Mouse (Mus musculus): ENCODE measurements at regions not wholly inside any gene's neighbourhood (a gene's known extent, or its start where the extent isn't known, plus 50 kb on each side); places are given as distances from the start of the nearest gene placed in this dataset.
"Not testable (repeated sequence)": the region's sequence is repeated elsewhere in the genome, so short reads cannot be mapped to it uniquely, and the experiment has no call there.

DNA sequence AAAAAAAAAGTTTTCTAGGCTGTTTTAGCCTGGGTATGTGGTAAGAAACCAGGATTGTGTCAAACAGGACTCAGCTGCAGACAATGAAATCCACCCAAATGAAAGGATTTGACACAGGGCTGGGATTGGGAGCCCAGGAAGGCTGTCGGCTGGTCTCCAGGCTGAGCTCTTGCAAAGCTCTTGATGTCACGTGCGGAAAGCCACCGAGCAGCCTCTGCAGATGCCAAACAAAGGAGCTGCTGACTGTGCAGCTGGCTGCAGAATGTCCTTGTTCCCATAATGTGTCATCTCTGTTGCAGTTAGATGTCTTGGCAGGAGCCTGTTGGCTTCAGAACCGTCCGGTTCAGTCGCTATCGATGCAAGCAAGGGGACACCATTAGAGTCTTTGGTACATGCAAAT is 56.1 kb downstream of the Bbs10 start:
- no peak for DNase-seq

DNA sequence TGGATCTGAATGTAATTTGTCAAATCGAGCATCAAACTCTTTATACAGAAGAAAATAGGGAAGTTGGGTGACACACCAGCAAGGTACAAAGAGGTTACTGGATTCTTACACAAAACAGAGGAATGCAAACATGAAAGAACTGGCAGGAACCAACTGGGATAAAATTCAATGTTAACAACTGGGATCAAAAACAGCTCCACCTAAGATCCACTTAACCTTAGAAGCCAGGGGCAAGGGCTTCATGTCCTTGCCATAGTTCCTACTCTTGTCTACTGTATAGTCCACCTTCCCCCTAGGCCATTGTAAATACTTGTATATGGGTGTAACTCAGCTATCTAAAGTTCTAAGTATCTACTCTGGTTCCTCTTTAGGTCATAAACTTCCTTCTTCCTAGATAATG is 59.9 kb downstream of the Bbs10 start:
- DNase-seq: not testable (repeated sequence)

- DNase-seq: no peak
Observed at GRCm38 (mm10) chr10:111361749-111362435, 63.4 kb downstream of the Bbs10 start.

DNA sequence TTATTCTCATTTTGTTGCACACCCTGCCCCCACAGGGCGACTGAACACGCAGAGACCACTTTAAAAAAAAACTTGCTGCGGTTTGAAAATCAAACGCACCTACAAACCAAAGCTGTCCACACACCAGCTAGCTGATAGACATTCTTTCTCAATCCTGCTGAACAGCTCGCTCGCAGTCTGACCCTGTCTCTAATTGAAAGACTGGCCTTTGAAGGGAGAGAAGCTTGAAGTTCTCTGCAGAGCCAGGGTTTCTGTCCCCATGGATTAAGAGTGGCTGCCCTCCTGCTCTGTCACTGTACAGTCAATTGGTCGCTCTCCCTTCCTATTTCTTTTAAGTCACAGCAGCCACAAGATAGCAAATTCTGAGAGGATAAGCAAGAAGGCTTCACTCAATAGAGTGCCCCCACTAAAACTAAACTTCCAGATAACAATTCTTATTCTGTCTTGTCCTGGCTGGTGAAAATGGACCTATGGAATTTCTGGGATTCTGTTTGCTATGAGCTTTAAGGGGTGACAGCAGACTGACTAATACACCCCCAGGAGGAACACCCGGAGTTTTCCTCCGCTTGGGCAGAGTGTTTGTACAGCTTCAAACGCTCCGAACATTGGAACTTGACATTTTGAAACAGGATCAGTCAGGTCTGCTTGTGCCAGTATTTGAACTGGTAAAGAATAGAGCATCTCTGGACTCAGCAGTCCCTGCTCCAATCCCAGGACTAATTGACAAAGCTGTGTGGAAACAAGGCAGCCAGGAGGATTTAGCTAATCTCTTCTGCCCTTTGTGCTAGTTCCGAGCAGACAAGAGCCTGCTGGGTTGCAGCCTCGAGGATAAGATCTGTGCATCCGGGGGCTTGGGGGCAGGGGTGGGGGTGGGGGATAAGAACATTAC is 65.5 kb downstream of the Bbs10 start:
- no peak for DNase-seq

DNA sequence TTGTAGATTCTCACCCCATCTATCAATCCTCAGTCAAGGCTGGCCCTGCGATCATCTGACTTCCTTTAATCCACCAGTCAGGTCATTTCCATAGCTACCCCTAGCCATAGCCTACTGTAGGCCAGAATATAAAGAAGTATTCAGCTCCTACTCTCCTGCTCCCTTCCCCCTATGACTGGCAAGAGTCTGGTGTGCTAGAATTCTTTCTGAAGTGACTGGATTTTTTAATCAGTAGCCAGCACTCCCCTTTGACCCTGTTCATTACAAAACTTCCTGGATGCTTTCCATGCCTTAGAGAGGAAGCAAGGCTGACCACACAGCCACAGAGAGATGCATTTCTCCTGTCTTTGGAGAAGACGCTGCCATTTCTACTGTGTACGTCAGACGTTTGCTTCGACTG is 66.5 kb downstream of the Bbs10 start:
- DNase-seq: no peak

DNA sequence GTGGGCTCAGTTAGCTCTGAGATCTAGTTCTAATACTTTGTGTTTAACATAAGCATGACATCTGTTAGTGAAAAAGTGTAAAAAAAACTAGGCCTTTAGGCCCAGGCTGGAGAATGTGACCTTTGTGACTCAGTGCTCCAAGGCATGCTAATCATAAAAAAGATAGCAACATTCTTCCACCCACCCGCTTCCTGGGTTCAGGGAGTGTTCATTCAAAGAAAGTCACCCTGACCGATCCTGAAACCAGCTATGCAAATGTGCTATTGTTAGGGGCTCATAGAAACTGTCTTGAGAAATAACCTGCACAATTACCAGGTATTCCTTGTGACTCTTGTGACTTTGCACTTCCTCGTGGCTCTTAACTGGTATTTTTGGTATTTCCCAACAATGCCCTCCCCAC is 70.6 kb downstream of the Bbs10 start:
- not testable (repeated sequence) for DNase-seq

DNA sequence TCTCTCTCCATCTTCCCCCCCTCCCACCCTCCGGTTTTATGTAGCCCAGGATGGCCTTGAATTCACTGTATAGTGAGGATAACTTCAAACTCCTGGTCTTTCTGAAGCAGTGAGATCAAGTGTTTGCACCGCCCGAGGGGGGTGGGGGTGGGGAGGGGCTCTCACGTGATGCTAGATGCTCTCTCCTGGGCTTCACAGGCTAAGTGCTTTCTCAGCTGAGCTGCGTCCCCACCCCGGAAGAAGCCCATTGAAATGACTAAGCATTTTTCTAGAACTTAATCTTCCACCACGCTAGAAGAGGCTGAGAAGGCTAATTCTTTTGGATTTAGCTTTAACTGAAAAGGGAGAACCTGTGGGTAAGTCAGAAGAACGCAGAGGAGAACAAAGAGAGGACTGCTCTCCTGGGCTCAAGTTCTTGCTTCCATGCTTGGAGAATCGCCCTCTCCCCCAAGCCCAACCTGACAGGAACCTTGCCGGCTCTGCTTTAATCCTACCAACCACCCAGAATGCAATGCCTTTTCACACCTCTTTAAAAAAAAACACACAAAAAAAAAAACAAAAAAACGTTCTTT is 79.7 kb downstream of the Bbs10 start:
- DNase-seq: no peak

DNA sequence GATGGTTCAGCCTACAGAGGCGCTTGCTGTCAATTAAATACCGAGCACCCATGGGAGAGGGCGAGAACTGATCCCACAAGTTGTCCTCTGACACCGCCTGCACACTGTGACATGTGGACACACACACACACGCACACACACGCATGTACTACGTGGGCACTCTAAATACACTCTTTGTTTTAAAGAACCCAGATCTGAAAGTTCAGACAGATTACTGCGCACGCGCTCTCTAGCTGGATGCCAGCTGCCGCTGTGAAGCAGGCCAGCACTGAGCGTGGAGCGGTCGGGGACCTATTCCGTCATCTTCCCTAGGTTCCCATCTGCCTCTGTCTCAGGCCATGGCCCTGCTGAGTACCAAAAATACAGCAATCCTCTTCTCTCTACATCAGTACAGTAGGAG is 83.2 kb downstream of the Bbs10 start:
- DNase-seq: peak; percentile 23

DNA sequence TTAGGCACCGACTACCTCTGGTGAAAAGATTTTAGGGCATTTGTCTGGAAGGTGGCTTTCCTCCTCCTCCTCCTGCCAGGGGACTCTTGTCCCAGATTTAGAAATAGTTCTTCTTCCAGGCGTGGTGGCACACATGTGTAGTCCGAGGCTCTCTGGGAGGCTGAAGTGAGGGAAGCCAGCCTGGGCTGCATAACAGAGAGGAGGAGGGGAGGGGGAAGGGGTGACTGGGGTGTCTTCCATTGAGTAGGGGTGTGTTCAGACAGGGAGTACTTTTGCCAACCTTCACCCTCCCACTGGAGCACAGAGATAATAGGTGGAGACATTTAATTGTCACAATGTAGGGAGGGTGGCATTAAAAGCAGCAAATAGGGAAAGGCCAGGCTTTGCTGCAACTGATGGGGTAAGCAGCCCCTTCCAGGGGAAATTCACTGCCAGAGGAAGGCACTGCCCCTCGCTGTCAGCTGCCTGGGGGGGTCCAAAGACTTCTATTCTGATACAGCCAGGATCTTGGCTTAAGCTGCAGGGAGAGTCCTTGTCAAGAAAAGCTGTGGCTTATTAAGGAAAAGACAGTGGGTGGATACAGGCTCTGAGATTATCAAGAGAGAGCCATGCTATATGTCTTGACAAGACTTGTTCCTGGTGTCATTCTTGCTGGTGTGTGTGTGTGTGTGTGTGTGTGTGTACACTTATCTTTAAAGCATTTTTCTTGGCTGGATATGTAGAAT is 83.9 kb downstream of the Bbs10 start:
- DNase-seq: no peak

DNA sequence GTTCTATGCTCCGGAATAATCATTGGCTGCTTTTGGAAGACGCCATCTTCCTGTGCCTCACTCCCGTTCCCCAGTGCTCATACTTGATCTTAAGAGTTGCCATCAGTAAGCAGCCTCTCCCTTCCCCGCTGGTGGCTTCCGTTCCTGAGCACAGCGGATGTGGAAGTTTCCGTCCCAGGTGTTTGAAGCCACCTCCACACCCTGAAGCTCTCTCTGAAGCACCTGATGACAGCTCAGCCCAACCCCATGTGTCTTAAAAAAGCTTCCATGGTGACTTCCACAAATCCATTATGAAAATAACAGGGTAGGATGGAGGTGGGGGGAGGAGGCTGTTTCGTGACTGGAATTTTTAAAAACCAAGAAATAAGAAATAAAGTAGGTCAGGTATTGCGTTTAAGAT is 87.1 kb downstream of the Bbs10 start:
- no peak for DNase-seq

- no peak for DNase-seq
Observed at GRCm38 (mm10) chr10:111387869-111388538, 85.0 kb upstream of the Nap1l1 start.

- no peak for DNase-seq
Observed at GRCm38 (mm10) chr10:111388545-111389320, 84.3 kb upstream of the Nap1l1 start.

GRCm38 (mm10) chr10:111389890-111390289 is 83.1 kb upstream of the Nap1l1 start:
- DNase-seq: no peak

DNA sequence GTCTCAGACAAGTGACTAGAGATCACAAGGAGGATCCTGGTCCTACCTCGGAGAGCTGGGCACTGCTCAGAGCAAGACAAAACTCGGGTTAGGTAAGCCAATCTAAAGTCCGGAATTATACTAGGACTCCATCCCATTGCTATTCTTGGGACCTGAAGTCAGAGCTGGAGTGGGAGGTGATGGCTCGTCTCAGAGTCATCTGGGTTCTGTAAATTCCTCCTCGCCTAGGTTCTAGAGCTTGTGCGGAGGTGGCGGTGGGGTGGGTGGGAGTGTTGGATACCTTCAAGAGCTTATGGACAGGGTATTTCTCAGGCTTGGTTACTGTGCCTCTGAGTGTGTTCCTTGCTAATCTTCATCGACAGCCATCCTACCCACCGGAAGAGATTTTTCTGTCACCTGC is 78.6 kb upstream of the Nap1l1 start:
- DNase-seq: no peak

GRCm38 (mm10) chr10:111405071-111405470 is 68.0 kb upstream of the Nap1l1 start:
- no peak for DNase-seq

DNA sequence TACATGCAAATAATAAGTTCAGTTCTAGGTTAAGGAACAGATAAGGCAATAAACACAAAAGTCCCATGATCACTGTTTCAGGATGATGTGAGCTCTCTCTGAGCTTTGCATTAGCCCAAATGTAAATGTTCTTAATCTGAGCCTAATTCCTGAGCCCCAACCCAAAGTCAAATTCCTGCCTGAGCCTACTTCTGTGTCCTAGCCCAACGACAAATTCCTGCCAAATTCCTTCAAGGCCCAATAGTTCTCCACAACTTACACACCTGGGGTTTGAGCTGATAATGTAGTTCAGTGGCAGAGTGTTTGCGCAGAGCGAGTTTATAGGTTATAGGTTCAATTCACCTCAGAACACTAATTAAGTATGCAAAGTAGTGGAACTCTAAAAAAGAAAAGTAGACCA is 64.1 kb upstream of the Nap1l1 start:
- no peak for DNase-seq

- no peak for DNase-seq
Observed at GRCm38 (mm10) chr10:111409497-111409896, 63.5 kb upstream of the Nap1l1 start.

- DNase-seq: no peak
Observed at GRCm38 (mm10) chr10:111410121-111410520, 62.9 kb upstream of the Nap1l1 start.

GRCm38 (mm10) chr10:111411533-111411932 is 61.5 kb upstream of the Nap1l1 start:
- DNase-seq: no peak

DNA sequence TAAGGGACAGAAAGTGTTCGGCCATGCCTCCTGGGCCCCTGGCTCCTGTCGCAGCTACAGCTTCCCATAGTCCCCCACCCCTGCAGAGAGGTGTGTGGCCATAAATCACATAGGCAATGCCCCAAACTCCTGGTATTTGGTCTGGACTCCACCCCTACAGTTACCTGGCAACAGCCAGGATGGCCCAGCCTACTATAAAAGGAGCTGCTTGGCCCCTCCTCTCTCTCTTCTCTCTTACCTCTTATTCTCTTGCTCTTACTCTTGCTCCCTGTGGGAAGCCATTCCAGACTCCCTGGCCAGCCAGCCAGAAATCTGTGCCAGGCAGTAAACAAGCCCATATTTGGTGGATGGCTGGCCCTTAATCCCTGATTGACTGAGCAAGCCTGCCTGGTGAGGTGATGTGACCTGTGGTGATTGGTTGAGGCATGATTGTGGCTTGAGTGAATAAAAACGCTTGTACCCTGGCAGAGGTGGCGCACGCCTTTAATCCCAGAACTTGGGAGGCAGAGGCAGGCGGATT is 56.4 kb upstream of the Nap1l1 start:
- DNase-seq: no peak

DNA sequence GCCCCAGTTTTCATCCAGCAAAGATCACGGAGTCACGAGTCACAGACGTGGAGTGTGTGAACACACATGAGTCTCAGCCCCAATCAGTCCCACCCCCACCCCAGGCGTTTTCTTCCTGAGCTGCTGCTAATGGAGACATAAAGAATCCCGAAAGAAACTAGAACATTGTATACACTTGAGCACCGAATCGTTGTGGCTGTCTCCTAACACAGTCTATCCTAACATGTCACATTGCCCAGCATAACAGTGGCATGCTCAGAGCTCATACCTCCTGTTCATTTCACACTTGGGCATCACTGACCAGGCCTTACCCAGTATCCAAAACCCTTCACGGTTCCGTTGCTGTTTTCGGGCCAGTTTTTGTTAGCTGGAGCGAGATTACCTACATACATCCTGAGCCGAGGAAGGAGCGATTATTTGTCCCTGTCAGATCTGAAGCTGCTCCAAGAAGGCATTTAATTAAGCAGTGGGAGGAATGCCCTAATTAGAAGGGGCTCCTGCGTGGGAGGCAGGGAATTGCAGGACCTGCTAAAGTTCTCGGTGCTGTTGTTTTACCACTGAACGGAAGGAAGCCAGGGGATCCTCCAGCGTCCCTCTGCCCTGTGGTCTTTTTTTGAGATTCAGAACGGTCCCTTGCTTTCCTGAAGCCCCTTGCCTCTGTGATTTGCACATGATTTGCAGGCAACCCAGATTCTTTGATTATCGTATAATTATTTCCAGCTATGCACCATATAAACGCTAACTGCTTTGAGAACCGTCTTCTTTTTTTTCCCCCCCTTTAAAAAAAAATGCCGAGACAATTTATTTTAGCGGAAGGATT is 53.4 kb upstream of the Nap1l1 start:
- DNase-seq: peak; percentile 6
